Mouse (Mus musculus) adrenal gland (tissue): Measurements from ENCODE around the gene St8sia1.

Source experiments
- intact Hi-C: fragments of 180-260 bp; cut with DNase I; formaldehyde crosslinking; loops from one replicate; pipeline ENCODE4 v1.15.1; 2025

Gene St8sia1

DNA sequence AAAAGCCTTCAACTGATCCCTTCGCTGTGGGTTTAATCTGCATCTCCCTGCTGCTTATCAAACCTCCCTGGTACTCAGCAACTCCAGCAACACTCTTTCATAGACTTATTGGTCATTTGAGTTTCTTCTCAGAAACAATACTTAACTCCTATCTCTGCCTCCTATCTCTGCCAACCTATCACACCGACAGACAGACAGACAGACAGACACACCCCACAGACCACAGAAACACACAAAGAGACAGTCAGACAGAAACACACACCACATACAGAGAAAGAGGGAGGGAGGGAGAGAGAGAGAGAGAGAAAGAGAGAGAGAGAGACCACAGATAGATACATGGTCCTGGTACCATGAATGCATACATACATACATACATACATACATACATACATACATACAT, 18.8 kb downstream of the St8sia1 start:
- intact Hi-C loops: no loop called here

DNA sequence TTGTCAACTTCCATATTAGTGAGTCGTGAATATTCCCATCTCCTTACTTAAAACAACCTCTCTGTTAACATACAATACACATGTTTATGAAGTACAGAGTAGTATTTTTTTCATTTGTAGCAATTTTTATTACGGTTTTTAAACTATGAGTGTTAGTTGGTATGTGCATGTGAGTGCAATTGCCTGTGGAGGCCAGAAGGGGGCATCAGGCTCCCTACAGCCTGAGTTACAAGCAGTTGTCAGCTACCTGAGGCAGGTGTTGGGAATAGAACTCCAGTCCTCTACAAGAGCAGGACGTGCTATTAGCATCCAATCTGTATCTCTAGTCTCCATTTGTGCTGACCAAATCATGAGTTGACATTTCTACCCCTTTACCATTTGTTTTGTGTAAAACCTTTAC, 19.8 kb downstream of the St8sia1 start:
- intact Hi-C loops: no loop called here

DNA sequence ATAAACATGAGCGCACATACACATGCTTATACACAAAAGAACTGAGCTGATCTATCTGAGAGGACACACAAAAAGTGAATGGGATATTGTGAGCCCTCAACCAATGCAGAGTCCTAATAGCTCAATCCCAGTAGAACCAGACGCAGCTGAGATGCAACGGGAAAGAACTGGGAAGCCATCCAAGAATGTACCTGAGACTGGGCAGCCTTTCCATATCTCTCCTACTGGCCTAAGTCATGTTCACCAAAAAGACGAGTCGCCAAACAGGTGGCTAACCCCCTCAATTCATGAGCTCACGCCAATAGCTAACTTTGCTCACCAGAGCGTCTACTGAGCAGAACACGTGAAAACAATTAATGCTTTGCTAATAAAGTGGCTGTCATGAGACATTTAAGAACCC, 20.8 kb downstream of the St8sia1 start:
- intact Hi-C loops: no loop called here

DNA sequence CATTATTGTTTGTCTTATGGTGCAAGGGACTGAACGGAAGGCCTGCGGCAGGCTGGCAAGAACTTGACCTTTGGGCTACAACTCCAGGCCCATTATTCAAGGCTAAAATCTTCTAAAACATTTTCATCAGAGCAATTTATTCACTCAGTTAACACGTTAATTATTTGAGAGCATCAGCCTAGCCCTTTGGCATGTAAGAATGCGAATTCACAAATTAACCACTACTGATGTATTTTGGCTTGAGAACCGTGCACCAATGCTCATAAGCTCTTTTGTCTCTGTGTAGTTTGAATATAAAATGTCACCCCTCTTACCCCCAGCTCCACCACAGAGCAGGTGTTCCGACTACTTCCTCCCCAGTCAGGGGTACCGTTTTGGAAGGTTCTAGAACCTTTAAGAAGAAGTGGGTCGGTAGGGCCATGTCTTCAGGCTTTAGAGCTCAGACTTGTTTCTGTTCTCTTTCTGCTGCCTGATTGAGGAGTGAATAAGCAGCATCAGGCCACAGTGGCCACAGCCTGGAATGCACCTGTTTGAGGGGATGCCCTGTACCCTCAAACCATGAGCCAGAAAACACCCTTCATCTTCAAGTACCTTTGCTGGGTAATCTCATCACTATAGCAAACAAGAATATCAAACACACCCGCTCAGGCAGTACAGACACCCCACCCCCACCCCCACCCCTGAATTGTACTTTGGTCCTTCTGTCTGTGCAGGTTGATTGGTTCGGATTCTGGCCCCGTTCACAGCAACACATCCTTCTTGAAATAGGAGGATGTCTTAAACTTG, 22.5 kb downstream of the St8sia1 start:
- intact Hi-C loops: no loop called here

DNA sequence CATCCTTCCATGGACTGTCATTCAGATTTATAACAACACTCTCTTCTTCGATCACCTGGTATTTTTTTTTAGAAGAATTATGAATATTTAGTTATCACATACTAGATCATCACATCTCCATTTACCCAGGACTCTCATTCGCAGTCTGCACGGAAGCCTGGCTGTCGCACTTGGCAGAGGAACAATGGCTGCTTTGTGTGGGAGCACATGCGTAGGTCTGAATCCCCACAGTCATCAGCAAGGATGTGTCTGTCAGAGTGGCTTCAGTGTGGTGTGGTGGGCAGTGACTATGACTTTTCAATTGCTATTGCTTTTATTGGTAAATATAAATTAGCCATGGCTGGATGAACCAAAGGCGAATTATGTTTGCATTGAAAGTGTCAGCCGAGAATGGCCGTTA, 23.2 kb downstream of the St8sia1 start:
- intact Hi-C loops: no loop called here

DNA sequence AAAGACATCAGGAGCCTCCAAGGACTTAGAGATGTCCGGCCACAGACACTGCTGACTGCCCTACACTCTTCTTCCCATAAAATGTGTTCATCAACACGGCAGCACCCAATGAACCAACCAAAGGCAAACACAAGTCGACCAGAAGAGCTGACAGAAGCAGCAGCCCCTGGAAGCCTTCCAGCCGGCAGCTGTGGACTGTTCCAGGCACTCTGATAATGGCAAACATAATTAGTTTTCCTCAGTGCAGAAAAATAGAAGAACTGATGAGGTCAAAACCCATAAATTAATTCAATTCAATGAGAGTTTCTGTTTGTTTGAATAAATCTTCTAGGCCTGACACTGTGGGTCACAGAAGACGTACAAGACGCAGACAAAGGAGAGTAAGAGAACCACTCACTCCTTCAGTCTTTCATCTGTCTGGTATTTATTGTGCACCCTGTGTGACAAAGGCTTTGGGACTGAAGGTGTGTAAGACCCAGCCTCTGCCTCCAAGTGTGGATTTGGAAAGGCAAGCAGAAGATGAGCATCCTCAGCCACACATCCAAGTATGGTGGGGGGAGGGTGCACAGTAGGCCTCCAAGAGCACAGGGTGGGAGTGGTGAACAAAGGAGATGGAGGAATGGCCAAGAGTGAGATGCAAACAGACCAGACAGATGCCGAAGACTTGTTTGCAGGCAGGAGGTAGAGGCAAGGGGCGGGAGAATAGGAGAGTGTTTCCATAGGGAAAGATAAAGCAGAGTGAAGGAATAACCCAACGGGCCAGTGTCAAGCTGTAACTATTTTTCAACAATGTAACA, 25.5 kb downstream of the St8sia1 start:
- intact Hi-C loops: no loop called here

DNA sequence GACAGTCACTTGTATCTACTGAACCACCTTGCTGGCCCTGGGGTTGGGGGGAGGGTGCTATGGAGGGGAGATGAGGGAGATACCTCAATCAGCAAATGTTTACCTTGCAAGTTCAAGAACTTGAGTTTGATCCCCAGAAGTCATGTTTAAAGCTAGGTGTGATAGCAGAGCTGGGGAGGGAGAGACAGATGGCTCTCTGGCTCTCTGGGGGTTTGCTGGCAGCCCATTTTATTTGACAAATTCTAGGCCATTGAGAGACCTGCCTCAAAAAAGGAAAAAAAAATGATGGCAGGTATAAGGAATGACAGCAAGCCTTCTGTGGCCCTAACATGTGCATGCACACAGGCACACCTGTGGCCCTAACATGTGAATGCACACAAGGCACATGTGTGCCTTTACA, 26.2 kb downstream of the St8sia1 start:
- intact Hi-C loops: no loop called here

DNA sequence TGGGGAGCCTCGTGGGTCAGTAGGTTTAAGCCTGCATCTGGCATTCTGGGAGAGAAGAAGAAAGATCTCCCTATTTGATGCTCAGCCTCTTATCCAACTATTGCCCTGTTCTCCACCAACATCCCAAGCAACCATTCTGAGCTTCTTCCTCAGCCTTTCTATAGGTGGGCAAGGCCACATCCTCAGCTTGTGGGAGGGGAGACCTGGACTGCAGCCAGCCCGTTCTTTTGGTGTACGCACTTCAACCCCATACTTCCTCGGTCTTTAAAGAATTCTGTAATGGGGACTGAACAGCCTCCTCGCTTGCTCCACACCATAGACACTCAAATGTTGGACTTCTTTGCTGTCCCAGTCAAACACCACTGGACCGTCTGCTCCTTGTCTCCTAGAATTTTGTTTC, 31.7 kb downstream of the St8sia1 start:
- intact Hi-C loops: no loop called here

DNA sequence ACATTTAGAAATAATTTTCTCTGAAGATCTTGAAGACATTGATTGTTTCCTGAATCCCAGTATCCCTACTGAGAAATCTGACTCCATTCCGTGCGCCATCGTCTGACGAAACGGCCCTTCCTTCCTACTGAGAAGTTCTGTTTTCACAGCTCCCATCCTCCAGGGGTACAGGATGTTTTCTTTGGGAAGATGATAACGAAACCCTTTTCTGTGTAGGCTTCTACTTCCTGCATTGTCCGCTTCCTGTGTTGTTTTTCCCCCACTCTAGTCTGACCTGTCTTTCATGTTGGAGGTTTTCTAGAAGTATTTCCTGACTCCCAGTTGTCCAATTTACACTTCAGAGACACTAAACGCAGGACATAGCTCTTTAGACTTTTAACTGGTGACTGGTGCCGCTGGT, 32.1 kb downstream of the St8sia1 start:
- intact Hi-C loops: no loop called here

DNA sequence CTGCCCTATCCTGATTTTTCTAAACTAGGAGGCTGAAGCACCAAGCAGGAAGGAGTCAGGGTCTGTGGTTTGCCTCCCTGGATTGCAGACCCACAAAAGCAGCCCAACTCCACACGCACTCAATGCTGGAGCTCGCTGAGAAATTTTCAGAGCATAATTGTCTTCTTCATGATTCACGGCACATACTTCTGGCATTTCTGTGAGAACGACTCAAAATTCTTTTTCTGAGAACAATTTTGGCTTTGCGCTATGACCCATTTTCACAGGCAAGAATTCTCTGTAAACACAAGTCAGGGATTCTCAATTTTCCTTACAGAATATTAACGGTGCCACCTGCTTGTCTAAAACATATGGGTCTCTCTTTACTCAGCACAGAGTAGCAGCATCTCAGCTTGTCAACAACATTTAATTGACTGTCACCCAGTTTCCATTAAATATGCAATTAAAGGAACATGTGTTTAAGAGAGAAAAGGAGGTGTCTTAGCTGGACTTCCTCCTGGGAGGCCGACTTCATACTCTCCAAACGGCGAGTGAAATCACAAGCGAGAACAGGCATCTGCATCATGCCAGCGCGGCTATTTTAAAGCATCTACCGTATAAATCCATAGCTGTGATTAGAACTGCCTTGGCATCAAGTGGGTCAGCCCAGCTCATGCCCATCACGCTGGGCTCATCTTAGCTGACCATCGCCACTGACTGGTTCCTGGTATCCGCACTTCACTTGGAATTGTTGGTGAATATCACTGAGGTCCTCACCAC, 35.5 kb downstream of the St8sia1 start:
- intact Hi-C loops: no loop called here

DNA sequence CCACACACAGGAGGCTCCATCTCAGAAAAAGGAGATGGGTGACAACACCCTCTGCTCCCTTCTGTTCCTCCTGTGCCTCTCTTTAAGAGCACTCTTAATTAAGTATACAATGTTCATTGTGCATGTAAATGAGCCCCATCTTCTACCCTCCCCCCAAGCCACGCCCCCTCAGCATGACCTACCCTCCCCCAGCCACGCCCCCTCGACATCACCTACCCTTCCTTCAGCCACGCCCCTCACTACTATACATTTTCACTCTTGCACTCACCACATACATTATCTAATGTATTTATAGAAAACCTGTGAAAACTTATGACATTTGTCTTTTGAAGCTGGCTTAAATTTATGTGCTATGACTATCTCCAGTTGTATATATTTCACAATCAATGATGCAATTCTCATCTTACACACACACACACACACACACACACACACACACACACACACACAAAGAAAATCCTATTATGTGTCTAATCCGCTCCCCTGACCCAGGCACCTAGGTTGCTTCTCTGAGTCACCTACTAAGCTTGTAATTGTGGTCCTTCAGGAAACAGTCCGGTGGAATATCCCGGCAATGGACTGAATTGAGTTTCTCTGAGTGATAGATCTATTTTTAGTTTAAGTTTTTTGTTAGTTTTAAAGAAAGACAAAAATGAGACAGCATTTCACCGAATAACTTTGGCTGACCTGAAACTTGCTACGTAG, 37.2 kb downstream of the St8sia1 start:
- intact Hi-C loops: no loop called here

DNA sequence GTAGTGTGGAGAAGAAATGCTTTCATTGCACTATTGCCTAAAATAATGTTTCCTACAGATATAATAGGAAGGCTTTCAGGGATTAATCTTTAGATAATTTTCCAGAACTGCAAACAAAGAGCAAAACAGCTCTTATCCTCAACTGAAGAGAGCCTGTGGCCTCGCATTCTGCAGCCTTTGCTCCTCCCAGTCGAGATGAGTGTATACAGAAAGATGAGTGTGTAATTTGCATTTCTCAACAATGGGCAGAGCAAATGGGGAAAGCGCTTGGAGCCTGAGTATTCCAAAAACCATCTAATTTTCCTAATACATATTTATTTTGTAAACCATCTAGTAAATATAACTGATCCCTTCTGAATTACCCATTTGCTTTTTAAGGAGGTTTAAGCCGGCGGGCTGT, 38.3 kb downstream of the St8sia1 start:
- intact Hi-C loops: no loop called here

DNA sequence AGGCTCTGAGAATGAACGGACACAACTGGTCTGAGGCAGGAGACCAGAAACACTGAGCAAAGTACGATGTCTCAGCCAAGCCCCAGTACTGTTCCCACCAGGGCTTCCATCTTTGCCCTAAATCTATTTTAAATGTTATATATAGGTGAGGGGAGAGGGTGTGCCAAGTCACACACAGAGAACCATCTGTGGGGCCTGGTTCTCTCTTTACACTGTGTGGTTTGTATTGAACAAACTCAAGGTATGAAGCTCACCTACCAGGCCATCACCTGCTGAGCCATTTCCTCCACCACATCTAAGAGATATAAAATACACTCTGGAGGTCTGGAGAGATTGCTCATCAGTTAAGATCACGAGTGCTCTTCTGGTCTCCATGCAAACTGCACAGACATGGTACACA, 38.9 kb downstream of the St8sia1 start:
- intact Hi-C loops: no loop called here

DNA sequence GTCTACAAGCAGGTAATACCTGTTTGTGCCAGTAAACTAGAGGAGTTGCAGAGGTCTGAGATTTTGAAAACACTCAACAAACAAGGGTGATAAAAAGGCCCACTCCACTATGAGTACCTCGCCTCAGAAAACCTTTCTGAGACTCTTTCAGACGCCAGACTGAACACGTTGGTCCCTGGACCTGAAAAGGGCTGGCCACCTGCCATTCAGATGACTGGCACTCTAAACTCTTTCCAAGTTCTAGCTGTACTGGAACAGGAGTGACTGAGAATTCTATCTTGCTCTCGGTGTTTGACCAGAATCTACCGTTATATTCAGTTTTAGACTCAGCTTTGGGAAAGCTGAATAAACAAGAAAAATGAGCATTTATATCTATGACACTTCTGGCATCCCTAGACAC, 43.4 kb downstream of the St8sia1 start:
- intact Hi-C loops: no loop called here

DNA sequence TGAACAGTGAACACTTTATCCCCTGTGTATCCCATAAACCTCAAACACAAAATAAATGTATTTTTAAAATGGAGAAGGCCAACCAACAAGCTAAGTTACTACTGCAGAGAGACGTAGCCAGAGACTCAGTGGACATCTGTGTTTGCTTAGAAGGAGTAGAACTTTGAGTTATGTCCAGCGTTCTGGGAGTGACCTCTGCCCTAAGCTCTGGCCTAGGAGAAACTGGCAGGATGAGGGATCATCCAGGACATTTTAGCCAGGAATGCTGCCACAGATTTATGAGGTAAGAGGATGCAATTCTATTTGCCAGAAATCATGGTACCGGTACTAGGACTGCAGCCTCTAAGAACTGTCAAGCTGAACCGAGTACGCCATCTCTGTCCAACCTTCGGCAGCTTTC, 45.6 kb downstream of the St8sia1 start:
- intact Hi-C loops: no loop called here

DNA sequence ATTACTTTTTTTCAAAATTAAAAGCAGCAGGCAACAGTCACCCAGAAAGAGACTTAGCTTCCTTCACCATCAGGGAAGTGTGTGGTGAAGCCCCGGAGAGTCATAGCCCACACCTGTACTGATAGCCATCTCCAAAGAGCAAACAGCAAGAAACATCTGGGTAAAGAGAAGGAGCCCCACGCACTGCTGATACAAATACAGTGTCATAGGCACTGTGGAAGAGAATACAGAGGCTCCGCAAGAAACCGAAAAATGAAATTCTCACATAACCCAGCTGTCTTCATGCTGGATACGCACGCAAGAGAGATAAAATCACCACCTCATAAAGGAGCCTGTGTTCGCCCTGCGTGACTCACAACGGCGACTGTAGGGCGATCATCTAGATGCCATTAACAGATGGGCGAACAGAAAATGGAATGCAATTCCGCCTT, 46.8 kb downstream of the St8sia1 start:
- intact Hi-C loops: no loop called here

DNA sequence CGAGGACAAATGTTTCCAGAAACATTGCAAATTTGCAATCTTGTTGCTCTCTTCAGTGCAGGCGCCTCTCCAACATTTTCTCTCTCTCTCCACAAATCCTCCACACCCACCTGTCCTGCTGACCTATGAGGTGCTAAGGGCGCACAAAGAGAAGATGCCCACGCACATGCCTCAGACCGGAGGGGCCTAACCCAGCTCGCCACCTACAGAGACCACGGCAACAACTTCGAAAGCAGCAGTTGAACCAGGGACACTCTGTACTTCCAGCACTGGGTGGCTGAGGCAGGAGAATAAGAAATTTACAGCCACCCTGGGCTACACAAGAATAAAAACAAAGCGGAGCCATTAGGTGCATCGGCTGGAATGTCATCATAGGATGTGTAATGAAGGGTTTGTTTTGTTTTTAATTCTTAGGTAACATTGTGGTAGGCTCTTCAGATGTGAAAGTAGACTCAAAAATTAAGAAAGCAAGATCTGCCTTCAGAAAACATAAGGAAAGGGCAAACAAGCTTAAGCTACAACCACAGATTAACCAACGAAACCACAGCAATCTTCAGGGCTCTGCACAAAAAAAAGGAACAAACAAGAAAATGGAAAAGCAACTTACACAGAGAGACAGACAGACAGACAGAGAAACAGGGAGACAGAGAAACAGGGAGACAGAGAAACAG, 47.8 kb downstream of the St8sia1 start:
- intact Hi-C loops: no loop called here

DNA sequence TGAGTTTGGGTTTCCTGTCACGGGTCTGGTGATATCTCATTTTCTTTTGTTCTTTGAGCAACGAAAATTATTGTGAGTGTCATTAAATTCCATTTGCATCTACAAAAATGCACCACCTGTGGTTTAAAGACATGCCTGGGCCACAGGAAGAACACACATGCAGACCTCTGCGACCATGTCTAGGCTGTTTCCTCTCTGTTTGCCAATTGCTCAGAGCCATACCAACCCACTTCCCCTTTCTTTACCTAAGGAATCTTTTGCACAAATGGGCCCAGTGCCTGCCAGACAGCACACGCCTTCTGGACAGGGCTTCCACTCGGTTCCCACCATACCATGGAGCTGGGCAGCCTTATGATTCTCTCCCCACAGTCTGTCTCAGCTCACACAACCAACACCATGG, 48.8 kb downstream of the St8sia1 start:
- intact Hi-C loops: no loop called here

DNA sequence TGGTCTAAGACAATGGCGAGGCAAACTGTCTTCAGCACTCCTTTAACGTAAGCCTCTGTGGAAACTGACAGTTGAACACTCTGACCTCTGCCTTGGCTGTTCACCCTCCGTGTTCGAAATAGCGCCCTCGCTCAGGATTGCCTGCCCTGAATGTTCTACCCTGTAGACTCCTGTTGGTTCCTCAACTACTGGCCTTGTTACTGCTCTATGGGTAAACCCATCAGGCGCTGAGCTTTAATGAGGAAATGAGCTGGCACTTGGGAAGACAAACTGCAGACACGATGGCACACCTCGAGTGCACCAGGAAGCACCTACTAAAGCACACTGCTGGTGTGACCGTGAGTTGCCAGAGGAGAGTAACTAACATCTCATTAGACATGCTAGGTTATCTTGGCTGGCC, 49.6 kb downstream of the St8sia1 start:
- intact Hi-C loops: no loop called here

DNA sequence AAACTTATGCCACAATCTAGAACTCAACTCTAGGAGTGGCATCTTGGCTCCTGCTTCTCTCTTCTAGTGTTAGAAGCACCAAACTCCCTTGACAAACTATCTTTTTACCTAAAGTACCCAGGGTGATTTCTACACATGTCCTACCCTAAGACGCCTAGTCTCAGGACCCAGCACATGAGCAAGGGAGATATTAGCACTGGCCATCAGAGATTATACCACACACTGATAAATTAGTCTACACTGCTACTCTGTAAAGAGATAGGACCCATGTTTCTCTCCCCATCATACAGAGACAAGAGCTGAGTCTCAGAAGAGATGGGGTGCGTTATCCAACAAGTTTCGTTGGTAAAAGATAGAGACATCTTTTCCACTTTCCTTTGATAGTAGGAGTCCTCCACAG, 53.0 kb downstream of the St8sia1 start:
- intact Hi-C loops: no loop called here

DNA sequence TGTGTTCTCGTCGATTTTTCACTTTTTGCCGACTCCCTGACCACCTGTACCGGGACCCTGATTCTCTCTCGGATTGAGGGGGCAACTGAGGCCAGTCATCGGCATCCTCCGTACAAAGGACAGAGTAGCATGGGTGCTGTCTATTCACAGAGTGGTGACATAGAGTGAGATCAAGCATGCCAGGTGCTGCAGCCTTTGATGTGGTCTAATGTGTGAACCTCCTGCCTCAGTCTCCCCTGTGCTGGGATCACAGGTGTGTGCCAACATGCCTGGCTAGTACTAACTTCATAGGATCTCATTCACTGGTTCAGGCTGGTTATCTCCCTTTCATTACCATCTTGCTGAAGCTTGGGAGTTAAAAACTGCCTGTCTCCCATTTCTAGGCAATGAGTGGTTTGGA, 53.5 kb downstream of the St8sia1 start:
- intact Hi-C loops: no loop called here
